Mouse (Mus musculus): Measurements from ENCODE around the gene Kazald1. TPM values are rescaled to one million over a fixed set of nuclear protein-coding genes. Genes with fewer than 3 reads are reported as not detected.

Kazald1 gene
- polyA plus RNA-seq, 1 experiment from 2014 or later, result 2.1 TPM

DNA sequence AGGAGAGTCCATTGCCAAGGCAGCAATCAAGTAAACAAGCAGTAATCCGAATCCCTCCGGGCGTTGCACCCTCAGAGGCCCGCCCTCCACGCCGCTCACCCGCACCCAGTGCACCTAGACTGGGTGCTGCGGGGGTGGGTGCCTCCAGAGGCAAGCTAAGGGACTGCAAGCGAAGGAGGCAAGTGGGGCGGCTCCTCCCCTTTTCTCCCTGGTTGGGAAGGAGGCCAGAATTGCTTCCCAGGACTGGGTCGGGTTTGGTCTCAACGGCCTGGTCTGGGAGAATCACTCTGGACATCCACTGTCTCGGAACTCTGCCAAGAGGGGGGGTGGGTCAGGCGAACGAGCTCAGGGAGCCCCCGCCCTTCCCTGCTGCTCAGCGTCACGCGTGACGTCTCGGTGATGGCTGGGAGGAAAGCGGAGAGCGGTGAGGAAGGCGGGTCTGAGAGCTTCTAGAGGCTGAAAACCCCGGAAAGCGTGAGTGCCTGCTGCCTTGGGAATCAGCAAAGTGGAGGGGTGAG, 27.6 kb upstream of the Kazald1 start, which contains the start of gene Sfxn3:
Sfxn3 (plus strand) TSS at position 87 of the 518 bp plus-strand sequence.
- ATAC-seq, result peak; percentile 83
- in situ Hi-C loops (cut with MboI; ENCODE audit: low pct_unique_long_range_greater_than_20kb), result no loop called here

DNA sequence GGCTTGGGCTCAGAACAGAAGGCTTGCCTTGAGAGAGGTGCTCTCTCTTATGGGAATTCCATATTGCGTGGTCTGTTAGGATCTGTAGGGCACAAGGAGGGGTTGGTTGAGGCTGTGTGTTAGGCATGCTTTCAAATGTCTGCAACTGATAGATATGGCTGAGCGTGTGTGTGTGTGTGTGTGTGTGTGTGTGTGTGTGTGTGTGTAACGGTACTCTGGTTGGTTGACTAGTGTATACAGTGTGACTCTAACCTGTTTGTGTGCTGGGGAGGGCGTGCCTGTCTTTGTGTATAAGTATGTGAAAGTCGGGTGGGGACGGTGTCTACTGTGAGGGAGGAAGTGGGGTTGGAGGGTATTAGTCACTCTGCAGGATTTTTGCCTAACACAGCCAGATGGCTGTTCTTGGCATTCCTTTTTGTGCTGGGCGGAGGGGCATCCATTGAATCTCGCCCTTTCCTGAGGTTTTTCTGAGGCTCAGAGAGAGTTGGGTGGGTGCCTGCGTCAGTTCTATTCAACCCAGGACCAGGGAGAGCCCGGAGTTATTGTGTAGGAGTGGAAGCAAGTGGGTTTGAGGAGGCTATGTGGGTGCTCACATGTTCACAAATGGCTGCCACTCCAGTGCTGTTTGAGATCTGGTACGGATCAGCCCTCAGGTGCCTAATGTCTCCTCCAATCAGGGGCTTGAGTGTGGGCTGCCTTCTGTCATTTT, 27.0 kb upstream of the Kazald1 start:
- ChIA-PET CTCF (interaction anchor here (0.9 to 4.0 kb wide), 9 partner anchors 9 to 34 kb away, joined by 3 to 31 read pairs (median 11); partner anchors contain the start of genes Kazald1 and Lzts2), POLR2A (interaction anchor here (0.9 to 2.9 kb wide), 7 partner anchors 8 to 35 kb away, joined by 3 to 14 read pairs (median 4); partner anchors contain the start of gene Lzts2)
- no peak for TF ChIP-seq CTCF (IDR thresholded peaks at IDR 0.05)
- in situ Hi-C loops (cut with MboI; ENCODE audit: low pct_unique_long_range_greater_than_20kb), result no loop called here
- ATAC-seq (peak; percentile 9), DNase-seq (ENCODE audit: low read depth, low spot score) (no peak)
- peaks cover 4% of the 10 kb centered on the region for H3K27me3 ChIP-seq

More for the DNA sequence above, 27.6 kb upstream of the Kazald1 start, which contains the start of gene Sfxn3:
- POLR2A ChIA-PET, result interaction anchor here (0.8 to 2.9 kb wide), 7 partner anchors 8 to 35 kb away, joined by 3 to 14 read pairs (median 4); partner anchors contain the start of gene Lzts2
- H3K27me3 ChIP-seq, result peaks cover 4% of the 10 kb centered on the region
- peak; percentile 77 for DNase-seq (ENCODE audit: low read depth, low spot score)
- no peak for TF ChIP-seq CTCF (IDR thresholded peaks at IDR 0.05)
- CTCF ChIA-PET, result interaction anchor here (1.0 to 4.0 kb wide), 10 partner anchors 7 to 34 kb away, joined by 3 to 31 read pairs (median 8); partner anchors contain the start of genes Kazald1 and Lzts2

DNA sequence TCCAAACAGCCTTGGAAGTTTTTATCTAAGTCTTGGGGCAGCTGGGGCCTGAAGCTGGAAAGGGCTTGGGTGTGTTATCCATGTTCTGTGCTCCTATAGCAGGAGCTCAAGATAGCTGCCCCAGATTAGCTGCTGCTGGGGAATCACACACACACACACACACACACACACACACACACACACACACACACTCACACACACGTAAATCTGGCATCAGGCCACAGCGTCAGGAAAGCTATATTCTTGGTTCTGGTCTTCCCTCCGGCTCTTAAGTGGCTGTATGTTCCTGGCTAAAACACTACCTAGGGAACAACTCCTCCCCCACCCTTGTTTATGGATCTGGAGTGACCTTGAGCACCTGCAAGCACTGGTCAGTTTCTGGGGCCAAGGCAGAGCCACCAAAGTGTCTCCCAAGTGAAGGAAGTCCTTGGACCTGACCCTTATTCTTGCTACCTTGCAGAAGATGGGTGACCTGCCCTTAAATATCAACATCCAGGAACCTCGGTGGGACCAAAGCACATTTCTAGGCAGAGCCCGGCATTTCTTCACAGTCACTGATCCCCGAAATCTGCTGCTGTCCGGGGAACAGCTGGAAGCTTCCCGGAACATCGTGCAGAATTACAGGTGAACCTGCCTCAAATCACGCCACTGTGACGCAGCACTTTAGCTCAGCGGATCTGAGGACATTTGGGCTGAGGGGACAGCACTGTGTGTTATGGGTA, 26.2 kb upstream of the Kazald1 start:
- no peak for DNase-seq (ENCODE audit: low read depth, low spot score)
- H3K27me3 ChIP-seq, result peaks cover 4% of the 10 kb centered on the region
- no peak for ATAC-seq
- in situ Hi-C loops (cut with MboI; ENCODE audit: low pct_unique_long_range_greater_than_20kb), result no loop called here
- POLR2A ChIA-PET, result interaction anchor here (0.9 to 2.9 kb wide), 3 partner anchors 10 to 27 kb away, joined by 3 to 14 read pairs (median 4); no protein-coding TSS in a partner anchor
- TF ChIP-seq CTCF (IDR thresholded peaks at IDR 0.05), result no peak
- CTCF ChIA-PET, result interaction anchor here (0.9 to 4.0 kb wide), 6 partner anchors 8 to 35 kb away, joined by 3 to 31 read pairs (median 14); partner anchors contain the start of genes Kazald1 and Lzts2

DNA sequence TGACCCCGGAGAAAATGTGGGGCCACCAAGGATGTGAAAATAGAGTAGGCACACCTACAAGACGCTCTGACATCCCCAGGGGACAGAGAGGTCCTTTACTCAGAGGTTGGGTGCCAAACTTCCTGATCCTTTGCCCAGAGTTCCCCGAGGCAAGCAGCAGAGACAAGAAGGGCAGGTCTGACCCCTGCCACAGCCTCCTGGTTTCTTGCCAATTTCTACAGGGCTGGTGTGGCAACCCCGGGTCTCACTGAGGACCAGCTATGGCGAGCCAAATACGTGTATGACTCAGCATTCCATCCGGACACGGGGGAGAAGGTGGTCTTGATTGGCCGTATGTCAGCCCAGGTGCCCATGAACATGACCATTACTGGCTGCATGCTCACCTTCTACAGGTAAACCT, 25.5 kb upstream of the Kazald1 start:
- CTCF ChIA-PET, result interaction anchor here (2.8 kb wide), 1 partner anchor 36 kb away, joined by 18 read pairs; the partner anchor contains the start of gene Lzts2

DNA sequence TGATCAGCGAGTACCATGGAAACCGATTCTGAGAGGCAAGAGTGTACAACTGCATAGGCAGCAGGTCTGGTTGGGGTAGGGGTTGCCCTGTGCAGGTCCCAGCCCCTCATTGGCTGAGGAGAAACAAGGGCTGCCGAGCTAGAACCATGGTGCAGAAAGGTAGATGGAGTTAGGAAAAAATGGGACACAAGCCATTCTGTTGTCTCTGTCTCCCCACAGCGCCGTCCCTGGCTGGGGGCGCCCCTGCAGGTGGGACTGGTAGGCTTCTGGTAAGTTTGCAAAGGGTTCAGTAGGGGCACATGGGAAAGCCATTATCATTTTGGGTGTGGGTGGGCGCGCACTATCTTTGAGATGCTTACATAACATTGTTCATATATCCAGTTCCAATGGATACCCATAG, 21.6 kb upstream of the Kazald1 start:
- DNase-seq (ENCODE audit: low read depth, low spot score) (no peak), ATAC-seq (no peak)
- no peak for TF ChIP-seq CTCF (IDR thresholded peaks at IDR 0.05)
- in situ Hi-C loops (cut with MboI; ENCODE audit: low pct_unique_long_range_greater_than_20kb), result no loop called here
- ChIA-PET CTCF (interaction anchor here (1.3 to 1.9 kb wide), 2 partner anchors 8 to 16 kb away, joined by 3 to 5 read pairs; partner anchors contain the start of gene Pdzd7), POLR2A (no interaction called here)
- no peaks in the 10 kb centered on the region for H3K27me3 ChIP-seq

More for the DNA sequence above, 25.5 kb upstream of the Kazald1 start:
- H3K27me3 ChIP-seq, result peaks cover 1% of the 10 kb centered on the region
- no peak for ATAC-seq
- in situ Hi-C loops (cut with MboI; ENCODE audit: low pct_unique_long_range_greater_than_20kb), result no loop called here
- no peak for TF ChIP-seq CTCF (IDR thresholded peaks at IDR 0.05)
- POLR2A ChIA-PET, result no interaction called here
- DNase-seq (ENCODE audit: low read depth, low spot score), result no peak

DNA sequence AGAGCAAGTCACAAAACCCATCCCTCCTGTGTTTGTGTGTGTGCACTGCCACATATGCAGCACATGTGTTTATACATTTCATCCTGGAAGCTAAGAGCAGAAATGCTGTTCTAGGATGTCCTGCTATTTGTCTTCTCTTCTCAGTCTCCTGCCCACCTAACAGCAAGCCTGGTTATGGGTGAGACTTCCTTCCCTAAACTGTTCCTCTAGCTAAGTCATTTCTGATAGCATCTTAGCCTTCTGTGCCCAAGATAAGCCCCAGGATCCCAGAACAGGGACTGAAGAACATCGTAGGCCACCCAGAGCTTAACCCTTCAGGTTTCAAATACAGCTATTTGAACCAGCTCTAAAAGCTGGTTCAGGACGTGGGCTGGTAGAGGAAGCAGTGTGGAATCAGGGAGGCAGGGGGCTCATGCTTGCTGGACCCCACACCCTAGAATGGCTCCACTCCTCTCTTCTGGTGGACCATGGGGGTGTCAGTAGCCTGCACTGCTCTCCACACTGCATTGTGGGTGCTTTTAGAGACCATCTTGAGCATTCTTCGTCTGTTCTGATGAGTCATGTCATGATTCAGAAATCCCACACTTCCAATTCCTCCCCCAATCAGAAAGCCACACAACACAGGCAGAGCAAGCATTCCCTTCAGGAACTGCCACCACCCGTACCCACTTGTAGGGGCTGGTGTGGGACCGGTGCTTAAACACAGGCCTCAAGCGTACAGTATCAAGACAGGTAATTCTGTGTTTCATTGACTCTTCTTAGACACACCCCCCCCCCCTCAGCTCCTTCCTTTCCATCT, 19.9 kb upstream of the Kazald1 start:
- DNase-seq (ENCODE audit: low read depth, low spot score), result no peak
- ChIA-PET POLR2A (interaction anchor here (0.6 to 1.7 kb wide), 2 partner anchors 8 to 124 kb away, joined by 3 to 7 read pairs; partner anchors contain the start of genes Sfxn3 and Slf2), CTCF (interaction anchor here (0.9 to 2.4 kb wide), 4 partner anchors 8 to 106 kb away, joined by 3 to 10 read pairs (median 4); partner anchors contain the start of genes Pdzd7 and Sfxn3)
- ATAC-seq, result no peak
- in situ Hi-C loops (cut with MboI; ENCODE audit: low pct_unique_long_range_greater_than_20kb), result no loop called here
- no peak for TF ChIP-seq CTCF (IDR thresholded peaks at IDR 0.05)
- no peaks in the 10 kb centered on the region for H3K27me3 ChIP-seq

DNA sequence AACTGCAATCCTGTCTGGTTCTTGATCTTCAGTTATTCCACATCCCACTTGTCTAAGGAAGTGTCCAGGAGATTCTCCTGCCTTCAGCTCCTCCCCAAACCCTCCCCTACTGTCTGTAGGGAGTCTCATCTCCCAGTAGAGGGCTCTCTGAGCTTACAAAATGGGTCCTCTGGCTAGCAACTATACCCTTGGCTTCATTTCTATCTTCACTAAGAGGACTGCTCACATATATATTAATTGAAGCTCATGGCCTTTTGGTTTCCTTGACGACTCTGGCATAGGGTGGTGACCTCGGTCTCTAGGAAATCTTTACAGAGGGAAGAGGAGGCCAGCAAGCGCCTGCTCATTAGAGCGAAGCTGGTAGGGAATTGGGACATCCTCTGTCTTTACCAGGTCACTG, 18.7 kb upstream of the Kazald1 start:
- POLR2A ChIA-PET, result interaction anchor here (1.5 to 1.7 kb wide), 2 partner anchors 9 to 39 kb away, joined by 3 to 7 read pairs; partner anchors contain the start of gene Sfxn3
- TF ChIP-seq CTCF (IDR thresholded peaks at IDR 0.05), result peak; percentile 82
- DNase-seq (ENCODE audit: low read depth, low spot score), result no peak
- CTCF ChIA-PET, result interaction anchor here (1.0 to 5.7 kb wide), 12 partner anchors 9 to 104 kb away, joined by 3 to 43 read pairs (median 8); partner anchors contain the start of genes Kazald1, Lzts2 and Sfxn3
- in situ Hi-C loops (cut with MboI; ENCODE audit: low pct_unique_long_range_greater_than_20kb), result no loop called here
- ATAC-seq, result peak; percentile 28
- H3K27me3 ChIP-seq, result no peaks in the 10 kb centered on the region

DNA sequence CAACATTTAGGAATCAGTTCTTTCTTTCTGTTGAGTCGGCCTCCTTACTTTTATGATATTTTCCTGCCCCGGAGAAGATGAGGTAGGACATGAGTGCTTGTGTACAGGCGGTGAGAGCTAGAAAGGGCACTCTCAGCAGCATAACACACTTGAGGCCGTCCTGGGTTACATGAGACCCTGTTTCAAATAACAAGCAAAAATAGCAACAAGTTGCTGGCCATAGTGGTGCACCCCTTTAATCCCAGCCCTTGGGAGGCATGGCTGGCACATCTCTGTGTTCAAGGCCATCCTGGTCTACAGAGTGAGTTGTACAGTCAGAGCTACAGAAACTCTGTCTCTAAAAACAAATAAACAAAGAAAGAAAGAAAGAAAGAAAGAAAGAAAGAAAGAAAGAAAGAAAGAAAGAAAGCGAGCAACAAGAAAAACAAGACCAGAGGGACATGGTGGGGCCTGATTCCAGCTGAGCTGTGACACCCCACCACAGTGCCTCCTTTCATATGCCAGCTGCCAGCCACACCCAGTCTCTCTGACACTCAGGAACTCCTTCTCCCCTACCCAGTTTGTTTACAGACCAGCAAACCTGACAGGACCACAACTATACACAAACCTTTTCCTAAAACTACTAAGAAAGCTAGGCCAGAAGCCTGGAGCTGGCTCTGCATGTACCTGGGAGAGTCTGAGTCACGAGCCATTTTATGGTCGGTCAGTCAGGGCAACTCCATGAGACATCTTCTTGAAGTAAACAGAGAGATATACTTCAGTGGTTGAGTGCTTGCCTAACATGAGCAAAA, 17.9 kb upstream of the Kazald1 start:
- CTCF ChIA-PET, result interaction anchor here (0.9 to 5.7 kb wide), 13 partner anchors 10 to 104 kb away, joined by 3 to 43 read pairs (median 5); partner anchors contain the start of genes Kazald1, Lzts2 and Sfxn3
- POLR2A ChIA-PET, result interaction anchor here (0.6 to 2.9 kb wide), 4 partner anchors 9 to 150 kb away, joined by 3 to 14 read pairs (median 4); partner anchors contain the start of gene Sfxn3
- in situ Hi-C loops (cut with MboI; ENCODE audit: low pct_unique_long_range_greater_than_20kb), result no loop called here
- ATAC-seq (no peak), DNase-seq (ENCODE audit: low read depth, low spot score) (no peak)
- TF ChIP-seq CTCF (IDR thresholded peaks at IDR 0.05), result no peak
- H3K27me3 ChIP-seq, result no peaks in the 10 kb centered on the region
